Mouse (Mus musculus): Measurements from ENCODE around the gene Mlxipl. TPM values are rescaled to one million over a fixed set of nuclear protein-coding genes. Genes with fewer than 3 reads are reported as not detected.
"Not testable (repeated sequence)": the region's sequence is repeated elsewhere in the genome, so short reads cannot be mapped to it uniquely, and the experiment has no call there.

Mlxipl gene
- total RNA-seq (2014; fragmentation: Nextera tagmentation) (not detected in 2 replicates), total RNA-seq (2017) (0.06 and 0.22 TPM in 2 replicates), polyA plus RNA-seq (2012) (not detected in 2 replicates)

GRCm38 (mm10) chr5:135089653-135090052, at the start of gene Mlxipl:
Gene Mlxipl, plus strand, starts transcription at chr5:135089890.
- TF ChIP-seq POLR2AphosphoS5 (IDR thresholded peaks at IDR 0.05; ENCODE audit: insufficient replicate concordance, low read depth, low read length) (no peak), TAL1 (conservative IDR thresholded peaks at IDR 0.05; ENCODE audit: low read depth, low read length) (no peak), GATA2 (IDR thresholded peaks at IDR 0.05; ENCODE audit: borderline replicate concordance, low read depth, low read length) (no peak), CTCF (IDR thresholded peaks at IDR 0.05; ENCODE audit: low read depth, low read length) (no peak), GATA1 (IDR thresholded peaks at IDR 0.05; ENCODE audit: borderline replicate concordance, low read length) (no peak)
- H3K27me3 ChIP-seq (ENCODE audit: insufficient read depth, low read length): peaks cover 63% of the 10 kb centered on the region
- no peak within 1 kb of the TSS for H3K4me3 ChIP-seq (ENCODE audit: low read depth, low read length)
- DNase-seq (ENCODE audit: low spot score) (no peak), ATAC-seq (ENCODE audit: extremely low read depth, insufficient number of reproducible peaks, low FRiP score, poor library complexity, severe bottlenecking) (no peak)
- no peaks in the 10 kb centered on the region for H3K36me3 ChIP-seq (replicated peaks)
- H3K4me1 ChIP-seq (ENCODE audit: insufficient read depth, low read depth, low read length): peaks cover 9% of the 10 kb centered on the region; the same call in 1 of the 2 replicates
- no peaks in the 10 kb centered on the region for H3K9me3 ChIP-seq (replicated peaks)

GRCm38 (mm10) chr5:135040059-135040458, 49.6 kb upstream of the Mlxipl start:
- H3K36me3 ChIP-seq (replicated peaks): peaks cover 76% of the 10 kb centered on the region
- no peaks in the 10 kb centered on the region for H3K9me3 ChIP-seq (replicated peaks)
- no peaks in the 10 kb centered on the region for H3K27me3 ChIP-seq (ENCODE audit: insufficient read depth, low read length)
- H3K4me1 ChIP-seq (ENCODE audit: insufficient read depth, low read depth, low read length): peaks cover 33% of the 10 kb centered on the region
- ATAC-seq (ENCODE audit: extremely low read depth, insufficient number of reproducible peaks, low FRiP score, poor library complexity, severe bottlenecking) (no peak), DNase-seq (ENCODE audit: low spot score) (no peak)
- no peak for TF ChIP-seq POLR2AphosphoS5 (IDR thresholded peaks at IDR 0.05; ENCODE audit: insufficient replicate concordance, low read depth, low read length)
- no peak for TF ChIP-seq TAL1 (conservative IDR thresholded peaks at IDR 0.05; ENCODE audit: low read depth, low read length)
- no peak for TF ChIP-seq GATA1 (IDR thresholded peaks at IDR 0.05; ENCODE audit: borderline replicate concordance, low read length)
- TF ChIP-seq GATA2 (IDR thresholded peaks at IDR 0.05; ENCODE audit: borderline replicate concordance, low read depth, low read length): no peak
- TF ChIP-seq CTCF (IDR thresholded peaks at IDR 0.05; ENCODE audit: low read depth, low read length): no peak
- no peak overlapping the region for H3K4me3 ChIP-seq (ENCODE audit: low read depth, low read length)

DNA sequence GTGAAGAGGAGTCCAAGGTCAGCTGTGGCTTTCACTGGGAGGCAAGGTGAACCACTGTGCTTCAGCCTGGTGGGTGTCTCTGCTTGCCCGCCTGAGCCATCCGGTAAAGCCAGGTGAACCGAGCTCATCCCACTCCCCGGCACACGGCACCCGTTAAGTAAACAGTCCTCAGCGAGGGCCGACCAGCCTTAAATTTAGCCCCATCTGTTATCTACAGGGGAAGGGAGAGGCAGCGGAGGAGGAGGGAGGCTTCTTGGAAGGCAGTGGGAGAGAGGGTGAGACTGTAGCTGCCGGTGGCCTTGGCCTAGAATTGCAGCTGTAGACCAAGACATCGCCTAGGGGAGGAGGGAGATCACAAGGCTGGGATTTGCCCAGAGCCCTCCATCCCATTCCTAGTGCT, 48.9 kb upstream of the Mlxipl start:
- Histone ChIP-seq H3K4me3 (ENCODE audit: low read depth, low read length) (no peak overlapping the region), H3K4me1 (ENCODE audit: insufficient read depth, low read depth, low read length) (peaks cover 33% of the 10 kb centered on the region), H3K36me3 (replicated peaks) (peaks cover 82% of the 10 kb centered on the region), H3K27me3 (ENCODE audit: insufficient read depth, low read length) (no peaks in the 10 kb centered on the region), H3K9me3 (replicated peaks) (no peaks in the 10 kb centered on the region)
- ATAC-seq (ENCODE audit: extremely low read depth, insufficient number of reproducible peaks, low FRiP score, poor library complexity, severe bottlenecking) (no peak), DNase-seq (ENCODE audit: low spot score) (no peak)
- TF ChIP-seq GATA1 (IDR thresholded peaks at IDR 0.05; ENCODE audit: borderline replicate concordance, low read length): no peak
- no peak for TF ChIP-seq GATA2 (IDR thresholded peaks at IDR 0.05; ENCODE audit: borderline replicate concordance, low read depth, low read length)
- TF ChIP-seq CTCF (IDR thresholded peaks at IDR 0.05; ENCODE audit: low read depth, low read length): no peak
- no peak for TF ChIP-seq TAL1 (conservative IDR thresholded peaks at IDR 0.05; ENCODE audit: low read depth, low read length)

GRCm38 (mm10) chr5:135042105-135042788, 47.4 kb upstream of the Mlxipl start:
- ATAC-seq (ENCODE audit: extremely low read depth, insufficient number of reproducible peaks, low FRiP score, poor library complexity, severe bottlenecking): no peak
- no peaks in the 10 kb centered on the region for H3K9me3 ChIP-seq (replicated peaks)
- no peak for DNase-seq (ENCODE audit: low spot score)

DNA sequence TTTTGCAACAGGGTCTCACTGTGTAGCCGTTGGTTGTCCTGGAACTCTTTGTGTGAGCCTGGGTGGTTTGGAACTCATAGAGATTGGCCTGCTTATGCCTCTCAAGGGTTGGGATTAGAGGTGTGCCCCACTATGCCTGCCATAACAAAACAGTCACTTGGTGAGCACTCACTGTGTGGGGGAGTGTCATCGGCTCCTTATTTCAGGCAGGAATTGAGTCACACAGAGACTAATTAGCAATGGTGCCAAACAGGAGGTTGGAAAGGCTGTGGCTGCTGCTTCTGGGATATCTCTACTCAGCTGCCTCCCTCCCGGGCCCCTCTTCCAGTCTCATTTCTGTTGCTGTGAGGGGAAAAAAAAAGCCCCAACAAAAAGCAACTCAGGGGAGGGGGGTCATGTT, 45.1 kb upstream of the Mlxipl start:
- TF ChIP-seq TAL1 (conservative IDR thresholded peaks at IDR 0.05; ENCODE audit: low read depth, low read length) (no peak), CTCF (IDR thresholded peaks at IDR 0.05; ENCODE audit: low read depth, low read length) (no peak), POLR2AphosphoS5 (IDR thresholded peaks at IDR 0.05; ENCODE audit: insufficient replicate concordance, low read depth, low read length) (no peak), GATA2 (IDR thresholded peaks at IDR 0.05; ENCODE audit: borderline replicate concordance, low read depth, low read length) (no peak), GATA1 (IDR thresholded peaks at IDR 0.05; ENCODE audit: borderline replicate concordance, low read length) (no peak)
- DNase-seq (ENCODE audit: low spot score) (no peak), ATAC-seq (ENCODE audit: extremely low read depth, insufficient number of reproducible peaks, low FRiP score, poor library complexity, severe bottlenecking) (no peak)
- H3K4me1 ChIP-seq (ENCODE audit: insufficient read depth, low read depth, low read length): peaks cover 27% of the 10 kb centered on the region
- H3K36me3 ChIP-seq (replicated peaks): peaks cover 70% of the 10 kb centered on the region
- no peaks in the 10 kb centered on the region for H3K9me3 ChIP-seq (replicated peaks)
- H3K27me3 ChIP-seq (ENCODE audit: insufficient read depth, low read length): no peaks in the 10 kb centered on the region
- no peak overlapping the region for H3K4me3 ChIP-seq (ENCODE audit: low read depth, low read length)

More at GRCm38 (mm10) chr5:135042105-135042788, 47.4 kb upstream of the Mlxipl start:
- no peaks in the 10 kb centered on the region for H3K27me3 ChIP-seq (ENCODE audit: insufficient read depth, low read length)
- peaks cover 33% of the 10 kb centered on the region for H3K4me1 ChIP-seq (ENCODE audit: insufficient read depth, low read depth, low read length)
- no peak for TF ChIP-seq TAL1 (conservative IDR thresholded peaks at IDR 0.05; ENCODE audit: low read depth, low read length)
- TF ChIP-seq POLR2AphosphoS5 (IDR thresholded peaks at IDR 0.05; ENCODE audit: insufficient replicate concordance, low read depth, low read length): no peak
- TF ChIP-seq GATA2 (IDR thresholded peaks at IDR 0.05; ENCODE audit: borderline replicate concordance, low read depth, low read length): no peak
- no peak for TF ChIP-seq GATA1 (IDR thresholded peaks at IDR 0.05; ENCODE audit: borderline replicate concordance, low read length)
- no peak for TF ChIP-seq CTCF (IDR thresholded peaks at IDR 0.05; ENCODE audit: low read depth, low read length)
- H3K4me3 ChIP-seq (ENCODE audit: low read depth, low read length): no peak overlapping the region
- peaks cover 75% of the 10 kb centered on the region for H3K36me3 ChIP-seq (replicated peaks)

DNA sequence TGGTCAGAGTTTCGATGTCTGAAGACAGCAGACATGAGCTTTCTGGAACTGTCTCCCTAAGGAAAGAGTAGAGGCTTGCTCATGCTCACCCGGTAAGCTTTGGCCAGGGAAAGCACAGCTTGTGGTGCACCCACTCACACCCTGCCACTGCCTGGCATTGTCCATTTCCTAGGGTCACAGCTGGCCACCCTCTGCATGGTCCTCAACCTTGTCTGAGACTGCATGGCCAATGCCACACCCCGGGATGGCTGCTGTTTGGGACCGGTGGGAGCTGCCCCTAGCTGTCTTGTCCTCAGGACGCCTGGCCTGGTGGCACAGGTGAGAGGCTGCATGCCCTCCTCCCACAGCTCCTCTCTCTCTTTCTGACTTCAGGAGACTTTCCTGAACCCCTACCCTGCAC, 41.2 kb upstream of the Mlxipl start:
- ATAC-seq (ENCODE audit: extremely low read depth, insufficient number of reproducible peaks, low FRiP score, poor library complexity, severe bottlenecking) (no peak), DNase-seq (ENCODE audit: low spot score) (no peak)
- TF ChIP-seq CTCF (IDR thresholded peaks at IDR 0.05; ENCODE audit: low read depth, low read length): no peak
- TF ChIP-seq TAL1 (conservative IDR thresholded peaks at IDR 0.05; ENCODE audit: low read depth, low read length): no peak
- TF ChIP-seq POLR2AphosphoS5 (IDR thresholded peaks at IDR 0.05; ENCODE audit: insufficient replicate concordance, low read depth, low read length): no peak
- no peak for TF ChIP-seq GATA2 (IDR thresholded peaks at IDR 0.05; ENCODE audit: borderline replicate concordance, low read depth, low read length)
- no peak for TF ChIP-seq GATA1 (IDR thresholded peaks at IDR 0.05; ENCODE audit: borderline replicate concordance, low read length)
- H3K27me3 ChIP-seq (ENCODE audit: insufficient read depth, low read length): no peaks in the 10 kb centered on the region
- H3K4me3 ChIP-seq (ENCODE audit: low read depth, low read length): no peak overlapping the region
- no peaks in the 10 kb centered on the region for H3K9me3 ChIP-seq (replicated peaks)
- H3K36me3 ChIP-seq (replicated peaks): peaks cover 77% of the 10 kb centered on the region
- peaks cover 12% of the 10 kb centered on the region for H3K4me1 ChIP-seq (ENCODE audit: insufficient read depth, low read depth, low read length)

DNA sequence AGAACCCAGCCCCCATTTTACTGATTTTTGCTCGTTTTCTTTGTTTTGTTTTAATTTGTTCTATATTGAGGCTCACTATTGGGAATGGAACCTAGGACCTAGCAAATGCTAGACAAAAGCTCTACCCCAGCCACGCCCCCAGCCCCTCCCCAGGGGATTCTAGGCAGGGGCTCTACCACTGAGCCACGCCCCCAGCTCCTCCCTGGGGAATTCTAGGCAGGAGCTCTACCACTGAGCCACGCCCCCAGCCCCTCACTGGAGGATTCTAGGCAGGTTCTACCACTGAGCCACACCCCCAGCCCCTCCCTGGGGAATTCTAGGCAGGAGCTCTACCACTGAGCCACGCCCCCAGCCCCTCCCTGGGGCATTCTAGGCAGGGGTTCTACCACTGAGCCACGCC, 40.4 kb upstream of the Mlxipl start:
- Histone ChIP-seq H3K4me1 (ENCODE audit: insufficient read depth, low read depth, low read length) (peaks cover 12% of the 10 kb centered on the region), H3K36me3 (replicated peaks) (peaks cover 81% of the 10 kb centered on the region)
- H3K9me3 ChIP-seq (replicated peaks); DNase-seq (ENCODE audit: low spot score); ATAC-seq (ENCODE audit: extremely low read depth, insufficient number of reproducible peaks, low FRiP score, poor library complexity, severe bottlenecking); H3K27me3 ChIP-seq (ENCODE audit: insufficient read depth, low read length); H3K4me3 ChIP-seq (ENCODE audit: low read depth, low read length): not testable (repeated sequence)
